Mouse (Mus musculus): ENCODE measurements around the gene Cd81.

The Cd81 gene

DNA sequence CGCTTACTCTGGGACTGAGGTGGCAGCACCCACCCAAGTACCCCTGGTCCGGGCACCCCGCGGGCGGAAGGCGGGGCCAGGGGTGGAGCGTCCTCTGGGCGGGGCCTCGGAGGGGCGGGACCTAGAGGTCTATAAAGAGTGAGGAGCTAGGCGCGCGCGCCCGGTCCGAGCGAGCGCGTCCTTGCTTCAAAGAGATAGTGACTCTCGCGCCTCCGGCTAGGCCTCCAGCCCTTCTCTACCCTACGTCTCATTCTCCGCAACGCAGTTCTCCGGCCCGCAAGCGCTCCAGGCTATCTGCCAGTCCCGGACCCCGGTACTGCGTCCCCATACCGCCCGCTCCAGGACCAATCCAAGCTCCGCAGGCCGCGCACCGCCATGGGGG is at the start of gene Cd81:
TSS of gene Cd81 (plus strand) at position 114 of the 382 bp plus-strand sequence.
- DNase-seq = peak; percentile 92

DNA sequence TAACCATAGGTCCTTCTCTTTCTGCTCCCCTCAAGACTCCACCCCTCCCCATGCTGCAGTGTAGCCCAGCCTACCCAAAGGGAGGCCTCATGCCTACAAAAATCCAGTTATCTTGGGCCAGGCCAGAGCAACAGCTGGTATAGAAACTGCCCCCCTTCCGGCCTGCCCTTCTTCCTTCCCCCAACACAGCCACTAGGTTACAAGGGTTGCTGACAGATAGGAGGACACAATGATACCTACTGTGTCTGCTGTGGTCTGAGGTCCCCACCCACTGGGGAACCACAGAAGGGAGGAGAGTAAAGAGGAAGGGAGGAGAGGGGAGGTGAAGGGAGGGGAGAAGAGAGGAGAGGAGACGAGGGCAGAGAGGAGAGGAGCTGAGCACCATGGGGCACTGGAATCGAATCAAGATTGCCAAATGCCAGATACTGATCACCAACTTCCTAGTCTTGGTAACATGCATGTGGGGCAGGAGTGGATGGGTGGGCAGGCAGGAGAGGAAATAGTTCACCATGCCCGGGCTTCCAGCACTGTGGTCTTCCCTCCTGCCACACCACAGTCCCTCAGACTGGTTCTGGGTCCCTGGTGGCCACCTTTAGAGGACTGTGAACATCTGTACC is 47.7 kb upstream of the Cd81 start, which contains the start of gene Tspan32:
TSS of gene Tspan32 (plus strand) at position 320 of the 617 bp plus-strand sequence.
- DNase-seq = no peak

DNA sequence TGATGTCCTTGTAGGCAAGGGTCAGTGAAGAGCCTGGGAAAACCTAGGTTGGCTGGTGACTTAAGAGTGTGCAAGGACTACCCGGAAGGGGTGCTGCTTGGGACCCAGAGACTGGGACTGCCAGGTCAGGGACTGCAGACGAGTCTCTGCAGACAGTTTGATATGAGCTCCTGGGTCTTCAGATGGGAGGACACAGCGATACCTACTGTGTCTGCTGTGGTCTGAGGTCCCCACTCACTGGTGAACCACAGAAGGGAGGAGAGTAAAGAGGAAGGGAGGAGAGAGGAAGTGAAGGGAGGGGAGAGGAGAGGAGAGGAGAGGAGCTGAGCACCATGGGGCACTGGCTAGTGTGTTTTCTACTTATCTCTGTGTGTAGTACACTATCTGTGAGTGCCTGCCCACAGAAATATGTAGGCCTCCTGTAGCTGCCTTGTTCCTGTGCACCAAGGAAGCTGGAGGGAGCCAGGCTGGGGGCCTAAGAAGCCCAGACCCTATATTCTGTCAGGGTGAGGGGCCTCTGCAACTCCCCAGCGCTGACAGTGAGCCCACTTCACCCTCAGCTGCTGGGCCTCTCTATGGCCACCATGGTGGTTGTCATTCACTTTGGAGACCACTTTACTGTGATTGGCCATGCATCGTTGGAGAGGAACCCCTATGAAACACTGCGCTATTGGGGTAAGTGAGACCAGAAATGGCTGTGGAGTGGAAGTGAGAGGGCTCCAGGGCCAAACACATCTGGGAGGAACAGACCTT is 47.0 kb upstream of the Cd81 start:
- no peak for DNase-seq

GRCm38 (mm10) chr7:143006097-143006755 is 46.3 kb upstream of the Cd81 start:
- DNase-seq = no peak

GRCm38 (mm10) chr7:143006756-143007598 is 45.6 kb upstream of the Cd81 start:
- DNase-seq = no peak

DNA sequence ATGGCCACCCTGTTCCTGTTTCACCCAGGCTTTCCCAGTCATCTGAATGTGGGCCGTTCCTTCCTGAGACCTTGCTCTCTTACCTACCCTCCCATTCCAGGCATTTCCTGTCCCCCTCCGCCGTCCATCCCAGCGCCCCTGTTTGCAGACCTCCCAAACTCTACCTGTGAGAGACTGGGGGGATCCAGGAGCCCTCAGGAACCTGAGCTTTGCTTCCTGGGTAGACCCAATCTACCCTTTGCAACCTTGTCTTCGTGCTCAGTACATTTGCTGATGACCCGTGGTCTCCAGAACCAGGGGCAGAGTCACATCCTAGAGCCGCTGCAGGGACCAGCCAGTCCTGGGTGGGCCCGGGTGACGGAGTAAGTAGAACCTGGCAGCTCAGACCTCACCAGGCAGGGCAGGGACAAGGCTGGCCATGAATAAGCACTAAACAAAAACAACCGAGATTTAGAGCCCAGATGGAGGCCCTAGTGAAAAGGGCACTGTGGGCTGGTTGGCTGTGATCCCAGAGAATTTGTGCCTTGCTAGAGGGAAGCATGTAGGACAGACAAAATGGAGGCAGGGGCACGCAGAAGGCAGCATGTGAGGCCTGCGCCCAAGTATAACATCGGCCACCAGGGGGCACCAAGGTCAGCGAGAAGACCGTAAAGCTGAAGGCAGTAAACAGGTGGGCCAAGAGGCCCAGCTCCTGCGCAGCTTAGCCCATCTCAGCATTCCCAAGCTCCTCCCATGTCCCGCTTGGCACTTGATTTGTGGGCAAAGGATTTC is 44.8 kb upstream of the Cd81 start:
- peak; percentile 97 for DNase-seq

DNA sequence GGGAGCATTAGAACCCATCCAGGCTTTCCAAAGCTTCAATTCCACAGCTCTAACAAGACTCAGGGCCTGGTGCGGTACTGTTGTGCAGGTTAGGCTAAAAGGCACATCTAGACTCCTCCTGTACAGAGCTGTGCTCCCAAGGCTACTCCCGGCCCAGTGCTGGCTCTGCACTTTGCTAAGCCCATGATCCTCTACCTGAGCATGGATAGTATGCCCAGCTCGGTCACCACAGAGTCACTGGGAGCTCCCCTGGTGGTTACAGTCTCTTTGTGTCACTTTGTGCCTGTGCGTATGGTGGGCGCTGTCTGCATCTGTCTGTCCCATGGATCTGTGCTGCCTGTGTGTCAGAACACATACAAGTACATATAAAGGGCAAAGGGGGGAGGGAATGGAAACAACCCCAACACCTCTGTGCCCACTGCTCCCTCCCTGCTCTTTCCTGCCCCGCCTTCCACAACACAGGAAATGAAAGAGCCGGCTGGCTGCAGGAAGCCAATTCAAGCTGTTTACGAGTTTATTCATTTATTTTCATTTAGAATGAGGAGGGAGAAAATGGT is 44.1 kb upstream of the Cd81 start:
- peak; percentile 90 for DNase-seq

DNA sequence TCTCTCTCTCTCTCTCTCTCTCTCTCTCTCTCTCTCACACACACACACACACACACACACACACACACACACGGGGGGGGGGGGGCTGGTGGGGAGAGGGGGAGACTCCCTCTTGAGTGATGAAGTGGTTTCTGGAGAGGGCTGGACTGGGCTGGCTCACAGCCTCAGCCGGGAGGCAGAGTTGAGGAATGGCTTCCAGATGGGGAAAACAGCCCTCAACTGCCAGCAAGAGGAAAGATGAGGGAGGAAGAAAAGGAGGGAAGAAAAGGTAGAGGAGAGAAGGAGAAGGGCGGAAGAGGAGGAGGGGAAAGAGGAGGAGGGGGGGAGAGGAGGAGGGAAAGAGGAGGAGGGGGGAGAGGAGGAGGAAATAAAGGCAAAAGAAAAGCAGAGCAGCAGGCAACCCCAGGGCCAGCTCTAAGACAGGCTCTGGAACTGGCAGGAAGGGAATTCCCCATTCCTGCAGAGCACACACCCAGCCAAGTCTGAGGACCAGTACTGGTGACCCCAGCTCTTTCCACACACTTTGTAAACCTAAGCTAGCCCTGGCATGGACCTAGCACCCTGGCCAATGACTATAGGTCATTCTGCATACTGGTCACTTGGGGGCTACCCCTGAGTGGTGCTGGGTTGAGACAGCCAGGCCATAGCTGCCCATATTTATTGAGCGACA is 43.4 kb upstream of the Cd81 start:
- DNase-seq = peak; percentile 83

GRCm38 (mm10) chr7:143009996-143010395 is 42.5 kb upstream of the Cd81 start:
- DNase-seq = no peak

- peak; percentile 37 for DNase-seq
Observed at GRCm38 (mm10) chr7:143011226-143011625, 41.3 kb upstream of the Cd81 start.

DNA sequence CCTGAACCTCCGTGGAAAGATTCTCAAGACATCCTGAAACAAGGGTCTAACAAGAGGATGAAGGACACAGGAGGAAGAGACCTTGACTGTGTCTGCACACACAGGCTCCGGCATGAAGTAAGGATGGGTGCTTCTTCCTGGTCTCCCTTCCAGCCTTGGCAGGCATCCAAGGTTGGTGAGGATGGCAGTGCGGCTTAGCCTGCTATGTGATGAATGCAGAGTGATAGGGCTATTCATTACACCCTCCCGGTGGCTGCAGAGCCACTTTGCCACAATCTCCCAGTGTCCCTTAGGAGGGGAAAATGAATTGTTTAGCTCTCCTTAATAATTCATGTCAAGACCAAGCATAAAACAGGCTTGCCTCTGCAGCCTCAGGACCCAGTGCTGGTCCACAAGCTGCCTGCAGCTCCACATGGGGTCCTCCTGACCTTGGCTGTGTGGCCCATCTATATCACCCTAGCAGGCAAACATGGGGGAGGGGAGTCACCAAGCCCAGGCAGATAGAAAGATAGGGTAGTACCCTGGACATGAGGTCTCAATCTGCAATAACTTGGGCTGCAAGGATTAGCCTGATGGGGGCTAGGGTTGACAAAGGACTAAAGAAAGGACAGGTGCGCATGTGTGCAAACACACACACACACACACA is 40.2 kb upstream of the Cd81 start:
- no peak for DNase-seq

DNA sequence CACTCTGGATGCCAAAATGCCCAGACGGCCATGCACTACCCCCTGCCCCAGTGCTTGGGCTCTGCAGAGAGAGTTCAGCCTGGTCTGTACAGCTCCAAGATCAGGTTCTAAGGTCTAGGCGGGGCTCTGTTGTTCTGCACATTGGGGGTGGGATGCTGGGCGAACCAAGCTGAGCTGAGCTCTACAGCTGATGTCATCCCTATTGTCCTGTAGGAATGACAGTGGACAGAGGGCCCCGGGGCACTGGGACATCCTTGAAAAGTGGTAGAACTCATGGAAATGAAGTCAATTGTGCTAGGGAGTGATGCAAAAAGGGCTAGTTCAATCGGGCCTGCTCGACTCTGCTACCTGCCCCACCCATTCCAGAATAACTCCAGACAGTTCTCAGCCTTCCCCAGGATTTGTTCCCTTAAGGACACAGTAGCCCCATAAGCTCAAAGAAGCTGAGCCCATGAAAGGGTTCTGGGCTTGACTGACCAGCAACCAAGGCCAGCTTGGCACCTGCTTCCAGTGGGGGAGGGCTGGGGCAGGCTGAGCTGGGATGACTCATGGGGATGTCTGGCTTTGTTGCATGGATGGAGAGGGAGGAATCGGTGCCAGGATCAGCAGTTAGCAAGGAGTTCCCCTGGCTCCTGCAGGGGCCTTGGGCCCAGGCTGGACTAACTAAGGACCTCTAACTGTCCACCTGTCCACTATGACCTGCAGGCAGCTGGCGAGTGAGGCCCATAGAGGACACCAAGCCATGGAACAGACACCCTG is 38.9 kb upstream of the Cd81 start:
- peak; percentile 85 for DNase-seq

DNA sequence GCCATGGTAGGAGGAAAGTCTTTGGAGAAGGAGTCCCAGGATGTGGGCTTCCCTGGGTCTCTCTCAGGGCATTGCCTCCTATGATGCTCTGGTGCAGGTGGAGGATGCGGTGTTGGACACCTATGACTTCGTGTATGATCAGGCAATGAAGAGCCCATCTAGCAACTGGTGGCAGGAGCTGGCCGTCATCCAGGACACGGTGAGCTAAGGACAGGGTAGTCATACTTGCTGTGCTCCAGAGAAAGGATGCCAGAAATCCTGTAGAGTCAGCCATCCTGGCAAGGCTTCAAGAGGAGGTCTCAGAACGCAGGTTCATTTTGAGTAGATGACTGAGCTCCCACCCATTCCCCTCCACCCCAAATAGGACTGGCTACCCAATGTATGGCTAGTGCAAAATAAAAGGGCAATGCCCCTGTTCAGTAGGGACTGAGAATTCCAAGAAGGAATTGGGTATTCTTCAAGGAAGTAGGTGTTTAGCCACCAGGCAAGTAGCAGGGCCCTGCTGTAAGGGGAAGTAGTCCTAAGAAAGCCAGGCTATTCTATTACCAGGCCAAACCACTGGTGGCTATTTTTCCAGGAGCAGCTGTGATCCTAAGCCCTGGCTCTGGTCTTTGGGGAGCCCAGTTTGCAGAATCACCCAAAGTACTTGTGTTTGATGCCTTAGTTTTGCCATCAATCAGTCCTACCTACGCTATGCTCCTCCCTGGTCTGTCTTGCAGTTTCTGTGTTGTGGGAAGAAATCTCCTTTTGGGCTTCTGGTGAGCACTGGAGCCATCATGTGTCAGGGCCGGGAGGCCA is 37.5 kb upstream of the Cd81 start:
- DNase-seq = no peak

GRCm38 (mm10) chr7:143015755-143016423 is 36.6 kb upstream of the Cd81 start:
- peak; percentile 93 for DNase-seq

DNA sequence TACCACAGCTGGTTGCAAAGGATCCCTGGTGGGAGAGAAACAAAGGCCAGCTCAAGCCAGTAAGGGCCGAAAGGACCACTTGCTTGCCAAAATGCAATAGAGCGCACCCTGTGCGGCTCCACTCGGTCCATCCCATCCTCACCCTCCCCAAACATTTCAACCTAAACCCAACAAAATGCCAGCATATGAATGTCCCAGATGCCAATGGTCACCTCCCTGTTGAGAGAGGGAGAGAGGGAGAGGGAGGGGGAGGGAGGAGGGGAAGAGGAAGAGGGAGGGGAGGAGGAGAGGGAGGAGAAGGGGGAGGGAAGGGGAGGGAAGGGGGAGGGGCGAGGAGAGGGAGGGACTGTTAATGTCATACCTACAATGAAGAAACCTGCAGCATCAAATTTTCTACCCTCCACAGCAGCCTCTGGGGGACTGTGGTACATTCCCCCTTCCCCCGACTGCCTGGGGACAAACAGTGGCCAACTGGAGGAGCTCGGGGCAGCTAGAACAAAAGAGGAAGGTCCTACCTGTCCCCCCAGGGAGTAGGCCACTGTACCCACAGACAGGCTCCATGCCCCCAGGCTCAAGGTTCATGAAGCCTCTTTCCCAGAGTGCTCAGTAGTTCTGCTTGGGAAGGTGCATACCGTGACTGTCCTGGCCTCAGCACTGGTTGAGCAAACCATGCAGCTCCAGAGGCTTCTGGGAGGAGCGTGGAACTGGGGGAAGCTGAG is 36.0 kb upstream of the Cd81 start:
- no peak for DNase-seq

- DNase-seq = no peak
Observed at GRCm38 (mm10) chr7:143017181-143017580, 35.4 kb upstream of the Cd81 start.

DNA sequence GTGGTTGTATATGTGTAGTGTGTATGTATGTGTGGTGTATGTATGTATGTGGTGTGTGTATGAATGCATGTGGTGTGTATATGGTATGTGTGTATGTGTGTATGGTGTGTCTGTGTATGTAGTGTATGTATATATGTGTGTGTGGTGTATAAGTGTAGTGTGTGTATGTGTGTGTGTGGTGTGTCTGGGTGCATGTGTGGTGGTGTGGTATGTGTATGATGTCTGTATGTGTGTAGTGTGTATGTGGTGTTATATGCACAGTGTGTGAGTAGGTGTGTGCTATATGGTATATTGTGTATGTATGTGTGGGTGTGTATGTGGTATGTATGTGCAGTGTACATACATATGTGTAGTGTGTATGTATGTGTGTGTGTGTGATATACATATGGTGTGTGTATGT is 32.5 kb upstream of the Cd81 start:
- DNase-seq = no peak

DNA sequence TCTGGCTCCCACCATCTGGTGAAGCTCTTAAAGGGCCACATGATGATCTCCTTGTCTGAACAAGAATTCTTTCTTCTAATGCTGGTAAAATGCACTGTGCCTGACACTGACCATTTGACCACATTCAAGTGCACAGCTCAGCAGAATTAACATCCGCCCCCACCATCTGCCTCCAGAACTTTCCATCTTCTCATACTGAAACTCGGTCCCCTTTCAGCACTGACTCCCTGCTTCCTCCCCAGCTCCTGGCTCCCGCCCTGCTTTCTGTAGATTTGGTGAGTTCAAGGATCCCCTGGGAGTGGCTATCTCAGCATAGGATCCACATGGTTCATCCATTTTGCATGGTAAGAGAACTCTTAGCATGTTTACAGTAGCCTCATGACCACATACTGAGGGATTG is 31.8 kb upstream of the Cd81 start:
- no peak for DNase-seq
